Mouse (Mus musculus) liver, adult 2 months (tissue): ENCODE measurements around the gene Klhdc3. TPM values are rescaled to one million over a fixed set of nuclear protein-coding genes. Genes with fewer than 3 reads are reported as not detected.

Source experiments
- DNase-seq: peaks from one replicate; pipeline ENCODE4 v3.0.0-alpha.2; 2011; ENCODE audit warnings: low read depth, low spot score; ENCODE audit errors: extremely low read depth
- H3K27ac ChIP-seq: fragments of 200-500 bp; replicated peaks from 2 replicates; pipeline ENCODE4 v1.5.1; 2012; ENCODE audit warnings: low read depth, mild to moderate bottlenecking, control low read depth, inconsistent platforms, low read length; ENCODE audit not compliant: insufficient read depth
- H3K27me3 ChIP-seq: fragments of 200-500 bp; 2 replicates; pipeline ENCODE4 v1.6.1; 2012; ENCODE audit warnings: mild to moderate bottlenecking, moderate library complexity, low read length, inconsistent platforms; ENCODE audit not compliant: control insufficient read depth, insufficient read depth
- H3K36me3 ChIP-seq: fragments of 200-500 bp; 2 replicates; pipeline ENCODE4 v1.6.1; 2012; ENCODE audit warnings: low read length, inconsistent platforms; ENCODE audit not compliant: control insufficient read depth, insufficient read depth
- H3K4me1 ChIP-seq: fragments of 200-500 bp; 2 replicates; pipeline ENCODE4 v1.6.1; 2011; ENCODE audit warnings: low read length; ENCODE audit not compliant: control insufficient read depth, insufficient read depth
- H3K4me3 ChIP-seq: fragments of 200-500 bp; 2 replicates; pipeline ENCODE4 v1.5.1; 2011; ENCODE audit warnings: low read depth, mild to moderate bottlenecking, control low read depth, low read length, moderate library complexity; ENCODE audit not compliant: insufficient read depth
- H3K79me2 ChIP-seq: fragments of 200-500 bp; 2 replicates; pipeline ENCODE4 v1.6.1; 2012; ENCODE audit warnings: inconsistent platforms, mild to moderate bottlenecking, low read length, moderate library complexity; ENCODE audit not compliant: control insufficient read depth, insufficient read depth
- H3K9ac ChIP-seq: fragments of 200-500 bp; 2 replicates; pipeline ENCODE4 v1.6.1; 2012; ENCODE audit warnings: low read depth, mild to moderate bottlenecking, control low read depth, inconsistent platforms, low read length
- CTCF ChIP-seq: fragments of 200-500 bp; IDR thresholded peaks from 2 replicates; pipeline ENCODE4 v1.5.1; 2011; ENCODE audit warnings: low read depth, low read length, control low read depth
- POLR2A ChIP-seq: fragments of 200-500 bp; IDR thresholded peaks from 2 replicates; pipeline ENCODE4 v1.6.1; 2011; ENCODE audit warnings: low read length, control low read depth; ENCODE audit not compliant: insufficient read depth; ENCODE audit errors: extremely low read depth
- WGBS: fragments of 180-500 bp; shearing (Covaris S2); methylation state at CpG from one replicate; pipeline ENCODE4 v1.1.7; 2018; 5-methylcytosine and 5-hydroxymethylcytosine counted together
- polyA plus RNA-seq: library from polyadenylated mRNA; depleted of rRNA; stranded (reverse); fragments of >200 nt; gene quantifications from 2 replicates; pipeline ENCODE4 v1.2.3, GENCODE M21; 2012; rRNA removed
- total RNA-seq: library from RNA; depleted of rRNA; stranded (reverse); fragments of >200 nt; gene quantifications from 2 replicates; pipeline ENCODE4 v1.2.3, GENCODE M21; 2014; rRNA removed

The Klhdc3 gene
- total and polyA plus RNA-seq, 2 experiments = 23.9 to 74.6 TPM

DNA sequence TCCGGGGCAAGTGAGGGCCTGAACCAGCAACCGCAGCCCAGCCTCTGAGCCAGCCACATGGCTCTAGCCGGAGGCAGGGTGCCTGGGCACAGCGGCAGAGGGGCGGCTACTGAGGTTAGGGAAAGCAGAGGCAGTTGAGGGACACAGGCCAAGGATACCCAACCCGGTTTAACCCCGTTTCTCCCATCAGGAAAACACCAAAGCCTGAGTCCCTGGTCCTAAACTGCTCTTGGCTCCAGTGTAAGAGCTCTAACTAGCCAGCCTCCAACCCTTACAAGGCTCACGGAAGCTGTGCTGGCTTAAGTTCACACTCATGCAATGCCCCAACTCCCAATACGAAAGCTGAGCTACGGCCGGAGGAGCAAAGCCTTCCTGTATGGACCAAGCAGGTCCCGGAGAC lies 56.1 kb downstream of the Klhdc3 start:
- H3K4me3 ChIP-seq = no peak overlapping the region
- H3K27ac ChIP-seq = no peak overlapping the region
- H3K27me3 ChIP-seq = no peaks in the 10 kb centered on the region
- no peak for TF ChIP-seq CTCF
- TF ChIP-seq POLR2A = no peak
- H3K4me1 ChIP-seq = no peaks in the 10 kb centered on the region
- no peaks in the 10 kb centered on the region for H3K79me2 ChIP-seq
- H3K9ac ChIP-seq = no peak overlapping the region
- no peaks in the 10 kb centered on the region for H3K36me3 ChIP-seq
- 77% methylated on average over 12 of the region's 12 CpGs for WGBS
- DNase-seq = no peak

Other genes with a start within 250 kb of the Klhdc3 start
- 10.3 and 27.9 TPM in 2 replicates for gene Slc22a7, start 242.5 kb downstream of the Klhdc3 start, total RNA-seq
- gene Slc22a7, start 242.5 kb downstream of the Klhdc3 start, polyA plus RNA-seq = 46.8 and 47.9 TPM in 2 replicates
- gene Ttbk1, start 193.2 kb downstream of the Klhdc3 start, total RNA-seq = 0.07 and 0.18 TPM in 2 replicates
- 0.15 and 0.22 TPM in 2 replicates for gene Ttbk1, start 193.2 kb downstream of the Klhdc3 start, polyA plus RNA-seq
- gene Dnph1, start 184.2 kb downstream of the Klhdc3 start, total RNA-seq = 6.6 and 9.0 TPM in 2 replicates
- gene Dnph1, start 184.2 kb downstream of the Klhdc3 start, polyA plus RNA-seq = 13.1 and 13.3 TPM in 2 replicates
- gene Cul9, start 134.5 kb downstream of the Klhdc3 start, total RNA-seq = 4.1 and 5.1 TPM in 2 replicates
- 5.7 and 10.1 TPM in 2 replicates for gene Cul9, start 134.5 kb downstream of the Klhdc3 start, polyA plus RNA-seq
- gene Srf, start 124.7 kb downstream of the Klhdc3 start, total RNA-seq = 3.4 and 5.4 TPM in 2 replicates
- gene Srf, start 124.7 kb downstream of the Klhdc3 start, polyA plus RNA-seq = 32.2 and 45.6 TPM in 2 replicates
- 0.65 and 0.87 TPM in 2 replicates for gene Ptk7, start 51.4 kb downstream of the Klhdc3 start, total RNA-seq
- gene Ptk7, start 51.4 kb downstream of the Klhdc3 start, polyA plus RNA-seq = 0.40 and 0.66 TPM in 2 replicates
- 48.1 and 49.0 TPM in 2 replicates for gene Klc4, start 34.9 kb downstream of the Klhdc3 start, total RNA-seq
- gene Klc4, start 34.9 kb downstream of the Klhdc3 start, polyA plus RNA-seq = 46.6 and 55.5 TPM in 2 replicates
- gene Mrpl2, start 34.7 kb downstream of the Klhdc3 start, total RNA-seq = 58.5 and 71.1 TPM in 2 replicates
- gene Mrpl2, start 34.7 kb downstream of the Klhdc3 start, polyA plus RNA-seq = 95.1 and 97.3 TPM in 2 replicates
- 5.0 and 5.4 TPM in 2 replicates for gene Cul7, start 30.6 kb downstream of the Klhdc3 start, total RNA-seq
- gene Cul7, start 30.6 kb downstream of the Klhdc3 start, polyA plus RNA-seq = 5.6 and 7.1 TPM in 2 replicates
- 20.3 TPM in 2 replicates for gene Rrp36, start 6.6 kb downstream of the Klhdc3 start, total RNA-seq
- 31.6 and 33.5 TPM in 2 replicates for gene Rrp36, start 6.6 kb downstream of the Klhdc3 start, polyA plus RNA-seq
- 52.4 and 60.4 TPM in 2 replicates for gene Mea1, start 2.1 kb downstream of the Klhdc3 start, total RNA-seq
- 55.2 and 65.9 TPM in 2 replicates for gene Mea1, start 2.1 kb downstream of the Klhdc3 start, polyA plus RNA-seq
- gene Ppp2r5d, start 24.2 kb upstream of the Klhdc3 start, total RNA-seq = 13.6 and 14.8 TPM in 2 replicates
- 22.8 and 24.0 TPM in 2 replicates for gene Ppp2r5d, start 24.2 kb upstream of the Klhdc3 start, polyA plus RNA-seq
- gene Pex6, start 30.5 kb upstream of the Klhdc3 start, total RNA-seq = 39.5 and 46.4 TPM in 2 replicates
- 94.8 and 104 TPM in 2 replicates for gene Pex6, start 30.5 kb upstream of the Klhdc3 start, polyA plus RNA-seq
- gene Gnmt, start 48.3 kb upstream of the Klhdc3 start, total RNA-seq = 3,482 and 4,252 TPM in 2 replicates
- gene Gnmt, start 48.3 kb upstream of the Klhdc3 start, polyA plus RNA-seq = 4,950 and 5,107 TPM in 2 replicates
- 28.5 and 28.6 TPM in 2 replicates for gene Cnpy3, start 71.3 kb upstream of the Klhdc3 start, total RNA-seq
- 38.3 and 40.7 TPM in 2 replicates for gene Cnpy3, start 71.3 kb upstream of the Klhdc3 start, polyA plus RNA-seq
- not detected in 2 replicates for gene Ptcra, start 82.8 kb upstream of the Klhdc3 start, total RNA-seq
- 0.06 TPM in 1 of 2 replicates, not detected in the other for gene Ptcra, start 82.8 kb upstream of the Klhdc3 start, polyA plus RNA-seq
- 97.6 and 124 TPM in 2 replicates for gene 2310039H08Rik, start 91.7 kb upstream of the Klhdc3 start, total RNA-seq
- 167 and 185 TPM in 2 replicates for gene 2310039H08Rik, start 91.7 kb upstream of the Klhdc3 start, polyA plus RNA-seq
- gene Rpl7l1, start 101.8 kb upstream of the Klhdc3 start, total RNA-seq = 41.2 and 43.6 TPM in 2 replicates
- gene Rpl7l1, start 101.8 kb upstream of the Klhdc3 start, polyA plus RNA-seq = 21.6 and 24.6 TPM in 2 replicates
- gene Bicral, start 177.6 kb upstream of the Klhdc3 start, total RNA-seq = 7.9 and 13.5 TPM in 2 replicates
- 3.2 and 3.9 TPM in 2 replicates for gene Bicral, start 177.6 kb upstream of the Klhdc3 start, polyA plus RNA-seq
- gene Tbcc, start 209.8 kb upstream of the Klhdc3 start, total RNA-seq = 8.5 and 10.0 TPM in 2 replicates
- gene Tbcc, start 209.8 kb upstream of the Klhdc3 start, polyA plus RNA-seq = 16.0 and 17.0 TPM in 2 replicates
- not detected in 2 replicates for gene Prph2, start 229.5 kb upstream of the Klhdc3 start, total RNA-seq
- gene Prph2, start 229.5 kb upstream of the Klhdc3 start, polyA plus RNA-seq = 0.02 TPM in 1 of 2 replicates, not detected in the other